Mouse (Mus musculus) c-Kit-positive CD71-positive TER-119-negative erythroid progenitor cells, embryonic 14.5 days (primary cell): ENCODE results near the gene Kctd8.

Experiments used
- DNase-seq: peaks from one replicate; pipeline ENCODE4 v3.0.0-alpha.2; 2013; ENCODE audit warnings: low read depth

Kctd8 gene

GRCm38 (mm10) chr5:69156489-69156888 lies 185.0 kb downstream of the Kctd8 start:
- no peak for DNase-seq

GRCm38 (mm10) chr5:69145827-69146226 lies 195.7 kb downstream of the Kctd8 start:
- DNase-seq: no peak

DNA sequence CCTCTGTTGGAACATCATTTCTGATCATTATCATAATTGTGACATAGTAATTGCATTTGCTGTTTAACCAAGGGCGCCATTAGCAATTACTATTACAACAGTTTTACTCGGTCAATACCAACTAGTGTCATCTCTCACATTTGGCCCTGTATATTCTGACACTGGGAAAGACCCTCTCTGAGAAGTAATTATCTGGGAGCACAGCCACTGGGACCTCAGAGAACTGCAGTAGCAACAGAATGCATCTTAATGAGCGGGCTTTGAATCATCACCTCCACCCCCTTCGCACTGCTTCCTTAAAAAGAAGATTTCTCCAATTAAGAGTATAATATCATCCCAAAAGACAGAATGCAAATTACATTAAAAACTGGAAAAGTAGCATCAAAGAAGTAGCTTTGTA lies 200.4 kb downstream of the Kctd8 start:
- DNase-seq: no peak

GRCm38 (mm10) chr5:69108718-69109117 lies 232.8 kb downstream of the Kctd8 start:
- no peak for DNase-seq

DNA sequence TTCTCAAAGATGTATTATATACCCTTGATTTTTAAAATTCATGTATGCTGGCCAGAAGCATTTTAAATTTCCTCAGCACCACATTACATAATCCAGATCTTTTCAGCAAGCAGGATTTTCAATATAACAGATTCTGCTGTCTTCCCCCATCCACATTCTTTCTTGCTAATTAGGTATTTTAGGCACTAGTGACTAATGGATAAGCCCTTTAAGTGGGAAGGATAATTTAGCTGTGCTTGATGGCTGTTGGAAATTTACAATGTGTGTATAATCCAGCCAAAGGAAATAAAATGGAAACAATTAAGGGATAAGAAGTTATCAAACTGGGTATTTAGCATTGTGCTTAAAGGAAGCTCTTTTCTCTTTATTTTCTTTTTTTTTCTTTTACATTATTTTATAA lies 252.6 kb downstream of the Kctd8 start:
- DNase-seq: no peak
